Mouse (Mus musculus) frontal cortex, postnatal 36 days (tissue): ENCODE data around the gene Setdb1.

ENCODE experiments used
- DNase-seq, 2 experiments: peaks; one replicate each; pipeline ENCODE4 v3.0.0; 2022; ENCODE audit warnings: low spot score in 2 of 2

Setdb1 gene

DNA sequence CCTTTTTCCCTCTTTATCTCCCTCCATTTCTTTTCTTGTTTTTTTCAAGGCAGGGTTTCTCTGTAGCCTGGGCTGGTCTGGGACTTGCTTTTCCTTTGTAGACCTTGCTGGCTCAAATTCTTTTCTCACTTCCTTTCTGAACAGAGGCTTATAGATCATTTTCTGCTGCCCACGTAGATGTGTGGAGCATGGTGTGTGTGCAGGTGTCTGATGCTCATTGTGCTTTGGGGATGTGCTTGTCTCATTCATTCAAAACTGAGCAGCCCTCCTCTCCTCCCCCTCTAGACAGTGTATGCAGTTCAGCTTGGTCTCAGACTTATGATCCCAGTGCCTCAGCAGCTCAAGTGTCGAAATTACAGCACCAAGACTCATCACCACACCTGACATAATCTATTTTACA, 37.9 kb downstream of the Setdb1 start:
- DNase-seq: no peak

- no peak for DNase-seq
These were observed 38.5 kb downstream of the Setdb1 start for GRCm38 (mm10) chr3:95318548-95318947.

- DNase-seq: peak in 1 of 2 experiments; percentile 61
These were observed 39.5 kb downstream of the Setdb1 start for GRCm38 (mm10) chr3:95317414-95318080.

DNA sequence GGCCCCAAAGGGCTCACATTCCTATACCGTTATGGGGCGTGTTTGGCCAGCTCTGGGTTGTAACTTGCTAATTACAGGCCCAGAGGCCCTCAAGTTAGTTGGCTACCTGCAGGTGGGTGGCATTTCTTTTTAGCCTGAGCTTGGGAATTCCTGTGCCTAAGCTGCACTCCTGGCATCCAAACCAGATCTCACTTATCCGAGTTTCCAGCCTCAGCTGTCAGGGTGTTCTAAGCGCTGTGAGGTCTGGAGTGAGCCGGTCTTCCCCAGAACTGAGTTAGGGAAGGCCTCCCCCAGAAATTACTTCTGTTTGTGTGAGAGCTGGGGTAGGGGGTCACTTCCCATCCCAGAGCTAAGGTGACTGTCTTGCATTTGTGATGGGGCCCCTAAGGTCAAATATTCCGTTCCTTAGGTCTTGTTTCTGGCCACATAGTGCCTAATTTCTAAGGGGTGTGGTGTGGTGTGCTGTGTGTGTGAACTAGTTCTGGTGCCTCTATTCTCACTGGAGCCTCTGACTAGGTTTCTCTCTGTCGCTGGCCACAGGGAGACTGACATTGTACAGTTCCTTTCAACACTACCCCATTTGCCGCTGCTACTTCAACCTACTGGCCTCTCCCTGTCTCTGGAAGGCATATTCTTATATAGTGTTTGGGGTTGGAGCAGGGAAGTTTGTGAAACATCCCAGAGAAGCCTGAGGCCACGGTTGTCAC, 41.0 kb downstream of the Setdb1 start:
- no peak for DNase-seq

DNA sequence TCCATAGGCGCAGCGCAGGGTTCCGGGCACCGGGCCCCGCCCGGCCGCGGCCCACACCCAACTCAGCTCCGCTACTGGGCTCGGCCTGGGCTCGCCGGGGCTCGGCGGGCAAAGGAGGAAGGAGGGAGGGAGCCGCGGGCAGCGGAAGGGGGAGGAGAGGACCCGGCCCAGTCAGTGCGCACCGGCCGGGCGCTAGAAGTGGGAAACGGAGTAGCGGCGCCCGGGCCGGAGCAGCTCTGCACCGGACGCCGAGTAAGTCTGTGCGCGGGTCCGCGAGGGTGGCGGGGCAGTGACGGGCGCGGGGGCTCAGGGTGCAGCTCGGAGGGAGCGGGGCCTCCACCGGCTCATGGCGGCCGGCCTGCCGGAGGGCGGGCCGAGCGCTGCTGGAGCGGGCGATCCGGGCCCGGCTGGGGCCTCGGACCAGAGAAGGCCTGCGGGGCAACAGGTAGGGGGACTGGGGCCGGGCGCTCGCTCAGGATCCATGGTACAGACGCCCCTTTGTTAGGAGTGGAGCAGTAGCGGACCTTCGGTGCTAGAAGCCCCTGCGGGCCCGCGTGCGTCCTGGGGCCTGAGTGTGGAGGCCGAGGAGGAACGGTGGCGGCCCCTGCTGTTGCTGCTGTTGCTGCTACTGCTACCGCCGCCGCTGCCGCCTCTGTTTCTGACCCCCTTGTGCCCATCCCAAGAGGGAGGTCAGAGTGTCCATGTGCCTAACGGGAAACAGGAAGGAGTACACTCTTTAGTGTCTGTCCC, 41.7 kb downstream of the Setdb1 start:
- DNase-seq: peak; percentile 63 to 68

GRCm38 (mm10) chr3:95314486-95315093, 42.4 kb downstream of the Setdb1 start, which contains the start of gene Cers2:
TSS of gene Cers2 (plus strand) at chr3:95314791.
- no peak for DNase-seq

- DNase-seq: no peak
These were observed 42.9 kb downstream of the Setdb1 start for GRCm38 (mm10) chr3:95314075-95314474.

- no peak for DNase-seq
These were observed 43.5 kb downstream of the Setdb1 start for GRCm38 (mm10) chr3:95313476-95313875.

- no peak for DNase-seq
These were observed 44.4 kb downstream of the Setdb1 start for GRCm38 (mm10) chr3:95312623-95313022.

DNA sequence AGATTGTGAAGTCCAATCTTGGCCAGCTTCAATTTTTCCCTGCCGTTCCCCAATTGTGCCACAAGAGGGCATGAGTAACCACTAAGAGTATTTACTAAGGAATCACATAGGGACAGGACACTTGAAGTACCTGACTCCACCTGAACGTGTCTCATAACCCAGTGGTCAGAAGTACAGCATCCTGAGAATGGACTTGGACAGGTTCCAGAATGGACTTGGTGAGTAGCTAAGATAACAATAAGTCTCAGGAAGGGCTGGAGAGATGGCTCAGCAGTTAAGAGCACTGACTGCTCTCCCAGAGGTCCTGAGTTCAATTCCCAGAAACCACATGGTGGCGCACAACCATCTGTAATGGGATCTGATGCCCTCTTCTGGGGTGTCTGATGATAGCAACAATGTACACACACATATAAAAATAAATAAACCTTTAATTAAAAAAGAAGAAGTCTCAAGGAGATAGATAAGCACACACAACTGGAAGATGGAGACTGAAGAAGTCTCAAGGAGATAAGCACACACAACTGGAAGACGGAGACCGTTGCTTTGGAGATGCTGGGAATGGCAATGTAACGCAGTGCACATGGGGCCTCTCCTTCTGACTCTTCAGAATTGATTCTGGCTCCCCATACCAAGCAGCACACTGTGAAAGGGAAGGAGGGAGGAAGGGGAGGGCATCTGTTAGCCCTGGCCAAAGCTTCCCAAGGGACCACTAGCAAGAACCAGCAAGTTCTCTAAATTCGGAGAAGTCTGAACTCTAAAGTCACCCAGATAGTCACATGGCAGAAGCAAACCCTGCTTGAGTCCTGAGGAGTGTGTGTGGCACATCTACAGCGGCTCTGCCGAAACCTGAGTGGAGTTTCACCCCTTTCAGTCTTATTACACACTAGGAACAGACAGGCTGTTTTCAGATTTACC, 45.8 kb downstream of the Setdb1 start:
- peak; percentile 55 to 82 for DNase-seq

- DNase-seq: no peak
These were observed 46.5 kb downstream of the Setdb1 start for GRCm38 (mm10) chr3:95310496-95310895.

- no peak for DNase-seq
These were observed 49.9 kb downstream of the Setdb1 start, which contains the start of gene Anxa9 for GRCm38 (mm10) chr3:95307100-95307499. TSS of gene Anxa9 (minus strand) at chr3:95307176.

DNA sequence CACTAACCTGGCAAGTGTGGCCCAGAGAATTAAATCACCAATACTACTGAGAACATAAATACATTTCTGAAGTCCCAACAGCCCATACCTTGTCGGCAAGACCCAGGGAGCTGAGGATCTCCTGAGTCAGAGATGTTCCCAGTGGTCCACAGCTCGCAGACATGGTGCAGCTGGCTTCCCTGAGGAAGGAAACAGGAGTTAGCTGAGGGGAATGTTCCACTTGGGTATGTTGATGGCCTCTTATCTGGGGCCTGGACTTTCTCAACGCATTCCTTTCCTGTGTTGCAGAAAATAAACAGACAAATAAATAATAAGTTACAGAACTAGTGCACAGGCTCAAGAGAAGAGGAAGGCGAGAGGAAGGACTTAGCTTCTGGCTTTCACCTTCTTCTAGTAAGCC, 50.8 kb downstream of the Setdb1 start:
- no peak for DNase-seq

DNA sequence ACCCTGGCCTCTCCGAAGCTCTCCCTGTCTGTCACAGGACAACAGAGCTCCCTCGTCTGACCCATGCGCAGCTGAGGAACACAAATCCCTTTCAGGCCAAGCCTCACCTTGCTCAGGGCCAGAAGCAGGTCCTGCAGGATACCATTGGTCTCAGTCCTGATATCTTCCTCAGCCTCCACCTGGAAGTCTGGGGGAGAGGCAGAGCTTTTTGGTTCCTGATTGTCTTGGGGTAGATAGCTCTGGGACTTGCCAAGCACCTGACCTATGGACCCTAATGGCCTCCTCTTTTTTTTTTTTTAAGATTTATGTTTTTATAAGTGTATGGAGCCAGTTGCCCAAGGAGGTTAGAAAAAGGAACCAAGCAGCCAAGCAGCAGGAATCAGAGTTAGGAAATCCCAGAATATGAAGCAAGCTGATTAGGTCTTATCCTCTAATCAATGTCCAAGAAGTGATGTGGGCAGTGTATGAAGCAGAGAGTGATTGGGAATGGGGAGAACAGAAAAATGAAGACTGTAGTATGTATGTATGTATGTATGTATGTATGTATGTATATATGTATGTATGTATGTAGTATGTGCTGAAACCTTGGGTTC, 55.7 kb downstream of the Setdb1 start:
- no peak for DNase-seq

- no peak for DNase-seq
These were observed 59.0 kb downstream of the Setdb1 start for GRCm38 (mm10) chr3:95298018-95298417.

DNA sequence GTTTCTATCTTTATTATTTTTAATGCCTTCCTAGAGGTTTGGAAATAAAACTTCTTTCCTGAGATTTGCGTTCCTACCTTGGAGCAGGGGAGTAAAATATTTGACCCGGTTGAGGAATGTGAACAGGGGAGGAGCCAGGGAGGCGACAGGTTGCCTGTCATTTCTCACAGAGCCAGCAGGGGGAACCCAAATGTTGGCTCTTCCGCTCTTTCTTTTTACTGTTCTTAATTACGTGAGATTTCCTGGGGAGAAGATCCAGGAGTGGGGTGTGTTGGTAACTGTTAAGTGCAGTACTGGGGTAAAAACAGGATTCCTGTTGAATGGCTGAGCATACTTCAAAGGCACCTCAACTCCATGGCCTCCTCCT, 60.9 kb downstream of the Setdb1 start:
- no peak for DNase-seq

DNA sequence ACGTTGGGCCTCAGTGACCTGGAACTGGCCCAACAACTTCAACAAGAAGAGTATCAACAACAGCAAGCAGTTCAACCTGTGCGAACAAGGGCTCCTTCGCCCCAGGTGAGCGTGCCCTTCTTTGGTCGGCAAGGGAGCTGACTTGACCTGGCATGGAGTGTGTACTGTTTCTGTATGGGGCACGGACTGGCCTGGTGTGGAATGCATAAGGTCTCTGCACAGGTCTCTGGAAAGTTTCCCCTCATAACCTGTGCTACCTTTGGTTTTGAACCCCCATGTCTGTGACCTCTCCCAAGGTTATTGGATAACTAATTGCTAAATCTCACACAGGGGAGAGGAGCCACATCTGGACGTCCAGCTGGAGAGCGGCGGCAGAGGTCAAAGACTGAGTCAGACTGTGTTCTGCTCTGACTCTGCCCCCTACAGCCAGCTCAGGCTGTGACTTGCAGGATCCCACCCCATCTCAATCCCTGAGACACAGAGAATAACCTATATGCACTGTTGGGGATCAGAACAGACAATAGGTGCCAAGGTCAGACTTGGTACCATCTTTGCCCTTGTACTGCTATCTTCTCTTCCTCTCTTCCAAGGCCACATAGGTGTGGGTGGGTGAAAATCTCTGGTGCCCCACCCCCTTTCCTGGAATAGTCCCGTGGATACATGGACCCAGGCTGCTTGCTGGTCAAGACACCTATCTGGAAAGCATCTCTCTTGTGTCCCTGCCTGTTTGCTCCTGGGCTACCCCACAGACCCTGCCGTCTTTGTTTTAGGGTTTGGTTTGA, 61.5 kb downstream of the Setdb1 start:
- DNase-seq: no peak

DNA sequence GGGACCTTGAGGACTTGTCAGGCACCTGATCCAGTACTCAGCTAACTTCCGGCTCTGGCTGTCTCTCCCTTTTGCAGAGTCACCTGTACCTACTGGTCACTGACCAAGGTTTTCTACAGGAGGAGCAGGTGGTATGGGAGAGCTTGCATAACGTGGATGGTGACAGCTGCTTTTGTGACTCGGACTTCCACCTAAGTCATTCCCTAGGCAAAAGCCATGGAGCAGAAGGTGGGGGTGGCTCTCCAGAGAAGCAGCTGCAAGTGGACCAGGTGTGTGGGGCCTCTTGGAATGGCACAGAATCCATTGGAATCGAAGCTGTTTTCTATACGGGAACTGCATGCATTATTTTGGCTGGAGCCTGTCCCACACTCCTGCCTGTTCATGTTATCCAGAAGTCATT, 62.3 kb downstream of the Setdb1 start:
- no peak for DNase-seq

DNA sequence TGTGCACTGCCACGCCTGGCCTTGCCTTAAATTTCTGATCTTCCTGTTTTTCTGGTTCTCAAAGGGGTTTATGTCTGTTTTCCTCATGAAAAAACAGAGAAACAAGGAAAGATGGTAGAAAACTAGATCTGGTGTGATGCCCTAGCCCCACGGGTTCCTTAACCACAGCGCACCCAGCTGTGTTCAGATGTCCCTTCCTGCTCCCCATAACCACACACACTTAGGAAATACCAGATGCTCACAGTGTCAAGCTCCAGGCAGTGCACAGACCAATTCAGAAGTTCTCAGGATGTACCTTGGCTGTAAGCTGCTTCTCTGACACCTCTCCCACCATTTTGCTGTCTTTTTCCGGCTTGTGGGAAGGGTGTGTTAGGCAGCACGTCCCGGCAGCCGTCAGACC, 62.7 kb downstream of the Setdb1 start:
- DNase-seq: no peak

GRCm38 (mm10) chr3:95293537-95293936, 63.5 kb downstream of the Setdb1 start:
- no peak for DNase-seq
